8 mouse cellular contexts compared by ENCODE assay signal in genomic region chr5:35390848-35391655, GRCm38 (mm10). TPM values are rescaled to one million over a fixed set of nuclear protein-coding genes. Genes with fewer than 3 reads are reported as not detected.
DNase-seq lines count a peak whose midpoint lies in the region; ATAC-seq lines count a peak whose summit lies in the region.
"Had no signal": no experiment of that assay in that cellular context is flagged by ENCODE, and none has a peak within 500 bp of the region (broad histone marks: within the 10 kb centered on the region; RNA-seq: fewer than 3 reads in every experiment).

No protein-coding gene starts in this region.

- no peaks in the 10 kb centered on the region for H3K9me3 ChIP-seq in liver, embryonic 11.5 days (ENCODE audit: control insufficient read depth, low read length)
- H3K9me3 ChIP-seq in forebrain, embryonic 15.5 days, result no peaks in the 10 kb centered on the region
- H3K9me3 ChIP-seq in limb, embryonic 11.5 days (ENCODE audit: control insufficient read depth, low read length), result no peaks in the 10 kb centered on the region

- peaks cover 100% of the 10 kb centered on the region for H3K27me3 ChIP-seq in liver, embryonic 11.5 days (replicated peaks; ENCODE audit: control insufficient read depth, insufficient read depth, low read length)
- peaks cover 100% of the 10 kb centered on the region for H3K27me3 ChIP-seq in forebrain, embryonic 15.5 days
- peaks cover 100% of the 10 kb centered on the region for H3K27me3 ChIP-seq in limb, embryonic 11.5 days (ENCODE audit: control insufficient read depth, insufficient read depth, low read length)

- H3K4me3 ChIP-seq in liver, embryonic 11.5 days (ENCODE audit: low read depth, low read length), result peak overlapping the region; percentile 34; the same call in 1 of the 2 replicates
- H3K4me3 ChIP-seq in forebrain, embryonic 15.5 days, result peak overlapping the region; percentile 19; the same call in 1 of the 2 replicates
- peak overlapping the region; percentile 23 for H3K4me3 ChIP-seq in limb, embryonic 11.5 days (ENCODE audit: low read depth, low read length)

- H3K9ac ChIP-seq in liver, embryonic 11.5 days (ENCODE audit: low read depth, low read length), result no peak overlapping the region
- H3K9ac ChIP-seq in forebrain, embryonic 15.5 days (replicated peaks), result no peak overlapping the region
- no peak overlapping the region for H3K9ac ChIP-seq in limb, embryonic 11.5 days (ENCODE audit: low read length)

- DNase-seq in liver, embryonic 11.5 days (ENCODE audit: low spot score), result no peak
- DNase-seq in liver, result no peak
- no peak for DNase-seq in limb, embryonic 11.5 days (ENCODE audit: low spot score)
- peak; percentile 56 for DNase-seq in retina, postnatal 1 day
- DNase-seq in right cerebral cortex, postnatal 25 days, result no peak
- no peak for DNase-seq in layer of hippocampus, adult 9-11 months

- WGBS in liver, embryonic 11.5 days, result 5% methylated on average over 22 of the region's 22 CpGs
- 2% methylated on average over 22 of the region's 22 CpGs for WGBS in forebrain, embryonic 15.5 days
- 2% methylated on average over 22 of the region's 22 CpGs for WGBS in limb, embryonic 11.5 days

- no peaks in the 10 kb centered on the region for H3K36me3 ChIP-seq in liver, embryonic 11.5 days (ENCODE audit: control insufficient read depth, insufficient read depth, low read length)
- H3K36me3 ChIP-seq in forebrain, embryonic 15.5 days, result no peaks in the 10 kb centered on the region
- H3K36me3 ChIP-seq in limb, embryonic 11.5 days (ENCODE audit: control insufficient read depth, insufficient read depth, low read length), result no peaks in the 10 kb centered on the region

- no peaks in the 10 kb centered on the region for H3K4me1 ChIP-seq in liver, embryonic 11.5 days (replicated peaks; ENCODE audit: control insufficient read depth, insufficient read depth, low read length)
- peaks cover 27% of the 10 kb centered on the region for H3K4me1 ChIP-seq in forebrain, embryonic 15.5 days
- peaks cover 6% of the 10 kb centered on the region for H3K4me1 ChIP-seq in limb, embryonic 11.5 days (ENCODE audit: control insufficient read depth, insufficient read depth, low read length)

- no peak overlapping the region; the same call in 1 of the 2 replicates for H3K4me2 ChIP-seq in liver, embryonic 11.5 days
- no peak overlapping the region for H3K4me2 ChIP-seq in forebrain, embryonic 15.5 days (replicated peaks)
- H3K4me2 ChIP-seq in limb, embryonic 11.5 days (ENCODE audit: low read depth, severe bottlenecking), result no peak overlapping the region

- no peak overlapping the region for H3K27ac ChIP-seq in liver, embryonic 11.5 days (ENCODE audit: low read depth, low read length)
- H3K27ac ChIP-seq in forebrain, embryonic 15.5 days (replicated peaks), result no peak overlapping the region
- H3K27ac ChIP-seq in limb, embryonic 11.5 days (replicated peaks; ENCODE audit: low read depth, low read length), result no peak overlapping the region

- no peak for ATAC-seq in liver, embryonic 11.5 days (replicated peaks; ENCODE audit: low FRiP score)
- ATAC-seq in forebrain, embryonic 15.5 days (replicated peaks), result no peak
- no peak for ATAC-seq in limb, embryonic 11.5 days (ENCODE audit: insufficient number of reproducible peaks, low FRiP score, low TSS enrichment, low read depth)
- ATAC-seq: Patski had no signal

RNA-seq across cellular contexts. Expression of gene Hmx1, which starts 2.1 kb away (rescaled TPM):
- not detected in 2 replicates for polyA plus RNA-seq in liver, embryonic 11.5 days (2014; fragmentation: Nextera tagmentation; extraction: Ambion mirVana)
- not detected in 2 replicates for polyA plus RNA-seq in forebrain, embryonic 15.5 days (2015; fragmentation: Nextera tagmentation; extraction: Ambion mirVana)
- 0.13 and 0.28 TPM in 2 replicates for polyA plus RNA-seq in limb, embryonic 11.5 days (2014; fragmentation: Nextera tagmentation; extraction: Ambion mirVana)
- polyA plus RNA-seq: Patski had no signal
